Mouse (Mus musculus) brain, embryonic 14.5 days (tissue): Measurements from ENCODE around the gene 1700016H13Rik.

Experiments used
- CTCF ChIP-seq: fragments of 200-500 bp; IDR thresholded peaks from 2 replicates; pipeline ENCODE4 v1.5.1; 2012; ENCODE audit warnings: inconsistent platforms, mild to moderate bottlenecking, moderate library complexity, borderline replicate concordance; ENCODE audit not compliant: insufficient read depth, insufficient read length; ENCODE audit errors: extremely low read depth
- POLR2A ChIP-seq: fragments of 200-500 bp; IDR thresholded peaks from 2 replicates; pipeline ENCODE4 v1.6.1; 2012; ENCODE audit warnings: mild to moderate bottlenecking, inconsistent platforms, borderline replicate concordance; ENCODE audit not compliant: poor library complexity, insufficient read depth, insufficient read length, severe bottlenecking; ENCODE audit errors: extremely low read depth

DNA sequence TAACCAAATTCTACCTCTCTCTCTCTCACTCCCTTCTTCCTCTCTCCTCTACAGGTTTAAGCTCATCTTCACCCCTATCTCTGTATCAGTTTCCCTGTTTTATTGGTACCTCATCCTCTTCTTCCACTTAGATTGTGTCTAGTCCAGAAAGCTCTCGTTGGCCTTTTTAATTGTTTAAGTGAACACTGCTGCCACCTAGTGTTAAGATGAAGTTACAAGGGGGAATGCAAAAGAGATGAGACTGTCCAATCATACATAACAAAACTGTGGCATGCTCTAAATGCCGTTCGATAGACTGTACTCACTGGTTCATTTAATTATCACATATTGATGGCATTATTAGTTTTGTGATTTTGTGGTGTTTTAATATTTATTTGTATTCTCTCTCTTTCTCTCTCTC is 3.8 kb upstream of the 1700016H13Rik start:
- peak; percentile 49; the same call in 1 of the 2 replicates for TF ChIP-seq CTCF
- TF ChIP-seq POLR2A: no peak
